Mouse (Mus musculus) spleen, adult 2 months (tissue): ENCODE measurements around the gene Erc2.

Experiments used
- CTCF ChIP-seq: fragments of 200-500 bp; IDR thresholded peaks from 2 replicates; pipeline ENCODE4 v1.5.1; 2011; ENCODE audit warnings: mild to moderate bottlenecking, inconsistent platforms; ENCODE audit not compliant: insufficient read depth, insufficient read length, insufficient replicate concordance; ENCODE audit errors: extremely low read depth
- POLR2A ChIP-seq: fragments of 200-500 bp; IDR thresholded peaks from 2 replicates; pipeline ENCODE4 v1.6.1; 2011; ENCODE audit warnings: low read depth, low read length, inconsistent platforms

- TF ChIP-seq POLR2A: no peak
- no peak for TF ChIP-seq CTCF
Measured at GRCm38 (mm10) chr14:27674561-27674960, 52.3 kb downstream of the Erc2 start.
